Mouse (Mus musculus) fibroblast of lung, adult 2 months (primary cell): ENCODE results near the gene Acap1.

ENCODE experiments used
- DNase-seq: peaks from one replicate; pipeline ENCODE4 v3.0.0-alpha.2; 2011; ENCODE audit warnings: low read depth

Acap1 gene

GRCm38 (mm10) chr11:69837604-69837951 is 57.8 kb downstream of the Acap1 start, which contains the start of gene Nlgn2:
TSS of gene Nlgn2 (minus strand) at chr11:69837784.
- no peak for DNase-seq

GRCm38 (mm10) chr11:69836703-69837576 is 58.4 kb downstream of the Acap1 start:
- DNase-seq, result no peak

GRCm38 (mm10) chr11:69835966-69836335 is 59.4 kb downstream of the Acap1 start:
- no peak for DNase-seq

- DNase-seq, result no peak
Observed at GRCm38 (mm10) chr11:69835326-69835965, 59.9 kb downstream of the Acap1 start.

GRCm38 (mm10) chr11:69834001-69834549 is 61.3 kb downstream of the Acap1 start:
- no peak for DNase-seq

GRCm38 (mm10) chr11:69833554-69833953 is 61.8 kb downstream of the Acap1 start:
- DNase-seq, result no peak
